Mouse (Mus musculus) naive thymus-derived CD4-positive, alpha-beta T cell, adult 2 months (primary cell): ENCODE results near the gene Sorbs1.

Experiments used
- DNase-seq: peaks from one replicate; pipeline ENCODE4 v3.0.0-alpha.2; 2011; ENCODE audit warnings: low read depth

Sorbs1 gene

GRCm38 (mm10) chr19:40477445-40477941 lies 36.1 kb downstream of the Sorbs1 start:
- DNase-seq, result peak; percentile 9

- no peak for DNase-seq
Measured at GRCm38 (mm10) chr19:40476491-40476890, 37.1 kb downstream of the Sorbs1 start.

GRCm38 (mm10) chr19:40471526-40472245 lies 41.9 kb downstream of the Sorbs1 start:
- no peak for DNase-seq

GRCm38 (mm10) chr19:40469792-40470191 lies 43.8 kb downstream of the Sorbs1 start:
- DNase-seq, result no peak

- DNase-seq, result no peak
Measured at GRCm38 (mm10) chr19:40468308-40468707, 45.3 kb downstream of the Sorbs1 start.

GRCm38 (mm10) chr19:40467810-40468209 lies 45.8 kb downstream of the Sorbs1 start:
- DNase-seq, result no peak

GRCm38 (mm10) chr19:40465339-40465738 lies 48.2 kb downstream of the Sorbs1 start:
- DNase-seq, result no peak

- DNase-seq, result no peak
Measured at GRCm38 (mm10) chr19:40464408-40464807, 49.2 kb downstream of the Sorbs1 start.

- no peak for DNase-seq
Measured at GRCm38 (mm10) chr19:40462892-40463291, 50.7 kb downstream of the Sorbs1 start.

- DNase-seq, result no peak
Measured at GRCm38 (mm10) chr19:40462481-40462880, 51.1 kb downstream of the Sorbs1 start.

- DNase-seq, result no peak
Measured at GRCm38 (mm10) chr19:40461662-40462061, 51.9 kb downstream of the Sorbs1 start.

GRCm38 (mm10) chr19:40460854-40461490 lies 52.6 kb downstream of the Sorbs1 start:
- no peak for DNase-seq

GRCm38 (mm10) chr19:40459338-40459737 lies 54.2 kb downstream of the Sorbs1 start:
- no peak for DNase-seq

GRCm38 (mm10) chr19:40458806-40459205 lies 54.8 kb downstream of the Sorbs1 start:
- DNase-seq, result no peak

- DNase-seq, result no peak
Measured at GRCm38 (mm10) chr19:40455248-40455647, 58.3 kb downstream of the Sorbs1 start.

- no peak for DNase-seq
Measured at GRCm38 (mm10) chr19:40454096-40454495, 59.5 kb downstream of the Sorbs1 start.

GRCm38 (mm10) chr19:40452201-40452600 lies 61.4 kb downstream of the Sorbs1 start:
- DNase-seq, result no peak

GRCm38 (mm10) chr19:40451307-40451706 lies 62.3 kb downstream of the Sorbs1 start:
- DNase-seq, result no peak

- no peak for DNase-seq
Measured at GRCm38 (mm10) chr19:40446525-40446924, 67.1 kb downstream of the Sorbs1 start.

- DNase-seq, result no peak
Measured at GRCm38 (mm10) chr19:40442377-40442776, 71.2 kb downstream of the Sorbs1 start.

GRCm38 (mm10) chr19:40440951-40441350 lies 72.6 kb downstream of the Sorbs1 start:
- no peak for DNase-seq

GRCm38 (mm10) chr19:40438907-40439306 lies 74.7 kb downstream of the Sorbs1 start:
- no peak for DNase-seq

- no peak for DNase-seq
Measured at GRCm38 (mm10) chr19:40437651-40438068, 75.9 kb downstream of the Sorbs1 start.
